Mouse (Mus musculus) embryonic facial prominence, embryonic 14.5 days (tissue): Measurements from ENCODE around the gene Kank2. TPM values are rescaled to one million over a fixed set of nuclear protein-coding genes. Genes with fewer than 3 reads are reported as not detected.

ENCODE experiments used
- ATAC-seq: fragments of 200-750 bp; cut with Nextera tagmentation; 2 replicates; pipeline ENCODE4 v1.8.0; 2017; ENCODE audit warnings: low read depth, moderate number of reproducible peaks, moderate TSS enrichment
- DNase-seq: peaks from one replicate; pipeline ENCODE4 v3.0.0-alpha.2; 2015; ENCODE audit warnings: low spot score
- H3K27ac ChIP-seq: fragments of 300-500 bp; sonication (generic); replicated peaks from 2 replicates; pipeline ENCODE4 v1.5.1; 2014; ENCODE audit warnings: low read depth, mild to moderate bottlenecking, low read length, moderate library complexity
- H3K27me3 ChIP-seq: fragments of 300-500 bp; sonication (generic); replicated peaks from 2 replicates; pipeline ENCODE4 v1.6.1; 2014; ENCODE audit warnings: low read length; ENCODE audit not compliant: control insufficient read depth, insufficient read depth
- H3K36me3 ChIP-seq: fragments of 300-500 bp; sonication (generic); 2 replicates; pipeline ENCODE4 v1.6.1; 2014; ENCODE audit warnings: low read length, mixed read lengths; ENCODE audit not compliant: control insufficient read depth, insufficient read depth
- H3K4me1 ChIP-seq: fragments of 300-500 bp; sonication (generic); 2 replicates; pipeline ENCODE4 v1.6.1; 2014; ENCODE audit warnings: antibody characterized with exemption, low read length; ENCODE audit not compliant: control insufficient read depth, insufficient read depth
- H3K4me2 ChIP-seq: fragments of 300-500 bp; sonication (generic); 2 replicates; pipeline ENCODE4 v1.6.1; 2014; ENCODE audit warnings: low read depth, mild to moderate bottlenecking, low read length, moderate library complexity, mixed read lengths
- H3K4me3 ChIP-seq: fragments of 300-500 bp; sonication (generic); 2 replicates; pipeline ENCODE4 v1.5.1; 2014; ENCODE audit warnings: low read depth, mild to moderate bottlenecking, low read length
- H3K9ac ChIP-seq: fragments of 300-500 bp; sonication (generic); 2 replicates; pipeline ENCODE4 v1.6.1; 2014; ENCODE audit warnings: low read depth, mild to moderate bottlenecking, low read length, moderate library complexity, mixed read lengths
- H3K9me3 ChIP-seq: fragments of 300-500 bp; sonication (generic); 2 replicates; pipeline ENCODE4 v1.6.1; 2016; ENCODE audit warnings: low read length; ENCODE audit not compliant: control insufficient read depth
- WGBS: fragments of 180-500 bp; shearing (Covaris S2); extraction: QIAGEN DNeasy Blood & Tissue Kit; methylation state at CpG from one replicate; pipeline ENCODE4 v1.1.7; 2014; 5-methylcytosine and 5-hydroxymethylcytosine counted together
- polyA plus RNA-seq: library from polyadenylated mRNA; unstranded; fragments of >200 nt; fragmentation: Nextera tagmentation; extraction: Ambion mirVana; gene quantifications from 2 replicates; pipeline ENCODE4 v1.2.1, GENCODE M21; 2014

Gene Kank2
- polyA plus RNA-seq, 1 experiment from 2014 or later: 12.1 TPM

DNA sequence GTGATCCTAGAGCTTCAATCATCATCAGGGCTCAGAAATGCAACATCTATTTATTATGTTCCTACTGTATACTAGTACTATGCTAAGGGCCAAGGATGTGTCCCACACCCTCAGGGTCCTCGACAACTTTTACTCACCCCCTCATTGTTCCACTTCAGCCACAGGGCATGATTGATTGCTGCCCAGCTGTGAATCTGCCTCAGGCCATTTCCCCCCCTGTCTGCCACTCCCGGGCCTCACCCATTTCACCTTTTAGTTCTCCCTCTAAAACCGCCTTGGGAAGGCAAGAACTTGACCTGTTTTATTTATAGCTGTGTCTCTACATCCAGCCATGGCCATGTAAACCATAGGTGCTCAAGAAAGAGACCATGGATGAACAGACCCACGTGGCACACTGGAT, 25.4 kb upstream of the Kank2 start:
- WGBS: 56% methylated on average over 4 of the region's 4 CpGs
- no peak for DNase-seq
- Histone ChIP-seq H3K4me1 (no peaks in the 10 kb centered on the region), H3K27me3 (no peaks in the 10 kb centered on the region), H3K9me3 (no peaks in the 10 kb centered on the region), H3K4me2 (no peak overlapping the region), H3K36me3 (peaks cover 12% of the 10 kb centered on the region; the same call in 1 of the 2 replicates), H3K9ac (no peak overlapping the region), H3K27ac (no peak overlapping the region), H3K4me3 (no peak overlapping the region)
- no peak for ATAC-seq

DNA sequence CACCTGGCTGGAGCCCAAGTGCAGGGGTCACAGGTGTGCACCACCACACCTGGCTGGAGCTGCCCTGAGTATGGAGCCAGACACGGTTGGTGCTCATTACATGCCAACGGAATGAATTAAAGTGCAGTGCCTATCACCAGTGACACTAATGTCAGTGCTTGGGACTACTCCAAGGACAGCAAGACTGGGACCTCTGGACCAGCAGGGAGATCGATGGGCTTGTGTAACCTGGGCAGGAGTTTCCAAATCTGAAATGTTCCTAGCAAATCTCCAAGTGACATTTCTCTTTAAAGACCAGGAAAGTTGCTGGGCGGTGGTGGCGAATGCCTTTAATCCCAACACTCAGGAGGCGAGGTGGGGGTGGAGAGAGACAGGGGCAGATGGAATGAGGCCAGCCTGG, 24.1 kb upstream of the Kank2 start:
- no peaks in the 10 kb centered on the region for H3K4me1 ChIP-seq
- H3K36me3 ChIP-seq: peaks cover 14% of the 10 kb centered on the region
- ATAC-seq (no peak), DNase-seq (no peak)
- H3K27ac ChIP-seq: no peak overlapping the region
- H3K4me2 ChIP-seq: no peak overlapping the region
- H3K27me3 ChIP-seq: no peaks in the 10 kb centered on the region
- H3K4me3 ChIP-seq: no peak overlapping the region
- no peak overlapping the region for H3K9ac ChIP-seq
- 82% methylated on average over 6 of the region's 6 CpGs for WGBS
- H3K9me3 ChIP-seq: no peaks in the 10 kb centered on the region

DNA sequence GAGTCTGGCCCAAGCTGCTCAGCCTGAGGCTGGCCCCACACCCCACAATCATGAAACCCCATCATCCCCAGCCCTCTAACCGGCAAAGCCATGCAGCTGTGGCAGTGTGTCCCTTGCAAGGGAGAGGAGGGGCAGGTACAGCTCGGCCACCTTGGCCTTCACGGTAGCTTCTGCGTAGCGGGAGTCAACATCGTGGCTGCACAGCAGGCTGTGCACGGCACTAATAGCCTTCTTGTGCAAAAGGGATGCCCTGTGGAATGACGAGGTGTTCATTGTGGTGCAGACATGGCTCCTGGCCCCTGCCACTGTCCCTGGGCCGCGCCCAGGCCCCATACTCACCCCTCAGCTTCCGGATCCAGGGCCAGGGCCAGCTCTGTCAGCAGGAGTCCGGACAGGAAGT, 21.6 kb upstream of the Kank2 start:
- ATAC-seq (no peak), DNase-seq (no peak)
- Histone ChIP-seq H3K36me3 (peaks cover 34% of the 10 kb centered on the region), H3K27me3 (no peaks in the 10 kb centered on the region), H3K9ac (no peak overlapping the region), H3K27ac (no peak overlapping the region), H3K4me2 (no peak overlapping the region), H3K4me1 (no peaks in the 10 kb centered on the region), H3K4me3 (no peak overlapping the region), H3K9me3 (no peaks in the 10 kb centered on the region)
- WGBS: 75% methylated on average over 12 of the region's 12 CpGs

DNA sequence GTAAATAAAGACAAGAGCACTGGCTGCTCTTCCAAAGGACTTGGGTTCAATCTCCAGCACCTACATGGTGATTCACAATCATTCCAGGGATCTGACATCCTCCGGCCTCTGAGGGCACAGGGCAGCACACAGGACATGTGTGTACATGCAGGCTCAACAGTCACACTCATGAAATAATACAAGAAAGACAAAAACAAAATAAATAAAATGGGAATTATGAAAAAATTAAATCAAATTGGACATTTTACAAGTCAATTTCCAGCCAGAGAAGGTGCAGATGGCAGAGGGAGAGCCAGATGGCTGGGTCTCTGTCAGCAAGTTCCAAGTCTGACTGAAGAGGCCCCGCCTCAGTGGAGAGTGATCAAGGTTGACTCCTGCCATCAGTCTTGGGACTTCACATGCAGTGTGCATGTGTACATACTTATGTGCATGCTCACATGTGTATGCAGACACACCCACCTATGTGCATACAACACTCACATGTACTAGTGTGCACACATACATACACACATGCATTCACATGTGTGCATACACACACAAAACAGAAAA, 20.7 kb upstream of the Kank2 start:
- no peak overlapping the region for H3K27ac ChIP-seq
- no peaks in the 10 kb centered on the region for H3K4me1 ChIP-seq
- no peaks in the 10 kb centered on the region for H3K27me3 ChIP-seq
- no peak overlapping the region for H3K9ac ChIP-seq
- ATAC-seq (no peak), DNase-seq (no peak)
- 97% methylated on average over 2 of the region's 2 CpGs for WGBS
- H3K9me3 ChIP-seq: no peaks in the 10 kb centered on the region
- peaks cover 41% of the 10 kb centered on the region for H3K36me3 ChIP-seq
- H3K4me3 ChIP-seq: no peak overlapping the region
- H3K4me2 ChIP-seq: no peak overlapping the region

DNA sequence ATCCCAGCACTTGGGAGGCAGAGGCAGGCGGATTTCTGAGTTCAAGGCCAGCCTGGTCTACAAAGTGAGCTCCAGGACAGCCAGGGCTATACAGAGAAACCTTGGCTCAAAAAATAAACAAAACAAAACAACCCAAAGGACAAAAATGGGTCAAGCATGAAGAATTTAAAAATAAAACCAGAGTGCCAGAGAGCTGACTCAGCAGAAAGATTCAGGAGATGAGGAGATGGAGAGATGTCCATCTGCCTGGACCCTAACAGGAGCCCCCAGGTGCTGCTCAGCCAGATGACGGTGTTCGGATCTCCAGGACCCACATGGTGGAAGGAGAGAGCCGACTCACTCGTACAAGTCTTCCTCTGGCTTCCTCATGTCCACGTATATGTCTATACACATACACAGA, 20.0 kb upstream of the Kank2 start:
- ATAC-seq (no peak), DNase-seq (no peak)
- Histone ChIP-seq H3K4me1 (no peaks in the 10 kb centered on the region), H3K4me3 (no peak overlapping the region), H3K27ac (no peak overlapping the region), H3K9ac (no peak overlapping the region), H3K4me2 (no peak overlapping the region), H3K9me3 (no peaks in the 10 kb centered on the region), H3K36me3 (peaks cover 48% of the 10 kb centered on the region), H3K27me3 (no peaks in the 10 kb centered on the region)
- 91% methylated on average over 6 of the region's 6 CpGs for WGBS

DNA sequence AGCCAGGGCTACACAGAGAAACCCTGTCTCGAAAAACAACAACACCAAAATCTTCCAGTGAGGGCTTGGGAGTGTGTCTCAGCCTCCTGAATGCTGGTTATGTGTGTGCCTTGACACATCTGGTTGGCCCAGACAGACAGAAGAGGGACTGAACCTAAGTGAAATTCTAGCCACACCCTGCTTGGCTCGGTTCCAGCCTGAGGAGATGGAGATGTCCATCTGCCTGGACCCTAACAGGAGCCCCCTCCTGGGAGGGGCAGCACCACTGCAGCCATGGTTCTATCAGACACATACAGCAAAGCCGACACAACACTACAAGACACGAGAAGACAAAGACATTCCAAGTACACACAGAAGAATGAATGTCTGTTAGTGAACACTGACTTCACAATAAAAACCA, 19.6 kb upstream of the Kank2 start:
- Histone ChIP-seq H3K27ac (no peak overlapping the region), H3K36me3 (peaks cover 53% of the 10 kb centered on the region), H3K9me3 (no peaks in the 10 kb centered on the region), H3K4me2 (no peak overlapping the region), H3K4me3 (no peak overlapping the region), H3K4me1 (no peaks in the 10 kb centered on the region), H3K27me3 (no peaks in the 10 kb centered on the region), H3K9ac (no peak overlapping the region)
- DNase-seq (no peak), ATAC-seq (no peak)
- 85% methylated on average over 4 of the region's 4 CpGs for WGBS

DNA sequence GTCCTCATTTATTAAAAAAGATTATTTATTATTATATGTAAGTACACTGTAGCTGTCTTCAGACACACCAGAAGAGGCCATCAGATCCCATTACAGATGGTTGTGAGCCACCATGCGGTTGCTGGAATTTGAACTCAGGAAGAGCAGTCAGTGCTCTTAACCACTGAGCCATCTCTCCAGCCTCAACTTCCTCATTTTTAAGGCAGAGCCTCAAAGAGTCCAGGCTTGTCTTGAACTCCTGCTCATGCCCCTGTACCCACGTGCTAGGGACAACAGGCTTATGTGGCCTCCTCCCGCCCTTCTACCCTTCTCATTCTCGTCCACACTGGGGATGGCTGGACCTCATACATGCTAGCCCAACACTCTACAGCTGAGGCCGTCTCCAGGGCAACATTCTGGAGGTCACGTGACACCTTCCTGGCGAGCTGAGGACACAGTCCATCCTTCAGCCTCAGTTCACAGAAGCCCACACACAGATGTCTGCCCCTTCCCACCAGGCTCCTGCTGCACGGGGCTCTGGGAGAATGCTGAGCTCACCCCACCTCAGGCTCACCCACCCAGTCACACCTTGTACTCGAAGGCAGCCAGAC, 18.3 kb upstream of the Kank2 start:
- ATAC-seq: no peak
- WGBS: 64% methylated on average over 9 of the region's 9 CpGs
- peaks cover 65% of the 10 kb centered on the region for H3K36me3 ChIP-seq

DNA sequence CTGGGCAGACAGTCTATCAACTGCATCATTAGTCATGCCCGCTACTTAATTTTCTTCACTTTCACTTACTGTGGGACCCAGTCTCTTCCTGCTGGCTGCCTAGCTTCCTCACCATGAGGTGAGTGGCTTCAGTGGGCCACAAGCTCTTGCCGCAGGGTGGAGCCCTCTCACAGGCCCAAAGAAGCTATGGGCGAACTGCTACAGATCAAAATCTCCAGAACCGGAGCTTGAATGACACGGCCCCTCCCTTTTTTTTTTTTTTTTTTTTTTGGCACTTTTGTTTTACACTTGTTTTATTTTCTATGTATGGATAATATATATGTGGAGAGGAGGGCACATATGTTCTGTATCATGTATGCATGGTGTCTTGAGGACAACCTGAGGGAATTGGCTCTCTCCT, 12.6 kb upstream of the Kank2 start:
- no peak for ATAC-seq
- peaks cover 48% of the 10 kb centered on the region for H3K36me3 ChIP-seq

More for the DNA sequence above, 18.3 kb upstream of the Kank2 start:
- no peak overlapping the region for H3K27ac ChIP-seq
- H3K9me3 ChIP-seq: no peaks in the 10 kb centered on the region
- no peak overlapping the region for H3K4me2 ChIP-seq
- H3K27me3 ChIP-seq: no peaks in the 10 kb centered on the region
- no peak overlapping the region for H3K9ac ChIP-seq
- H3K4me3 ChIP-seq: no peak overlapping the region
- no peaks in the 10 kb centered on the region for H3K4me1 ChIP-seq
- no peak for DNase-seq

DNA sequence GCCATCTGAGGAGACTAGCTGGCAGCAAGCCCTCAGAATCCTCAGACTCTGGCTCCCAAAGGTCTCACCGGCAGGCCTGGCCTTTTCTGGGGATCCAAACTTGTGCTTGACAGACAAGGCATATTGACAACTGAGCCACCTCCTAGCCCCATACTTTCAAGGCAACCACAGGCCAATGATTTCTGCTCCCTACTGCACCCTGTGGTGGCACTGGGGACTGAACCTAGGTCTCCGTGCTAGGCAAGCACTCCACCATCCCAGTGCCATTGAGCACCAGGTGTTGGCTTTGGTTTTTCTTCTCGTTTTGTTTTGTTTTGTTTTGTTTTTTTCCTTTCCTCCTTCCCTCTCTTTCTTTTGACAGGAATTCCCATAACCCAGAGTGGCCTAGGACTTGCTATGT, 10.0 kb upstream of the Kank2 start:
- Histone ChIP-seq H3K4me2 (no peak overlapping the region), H3K4me1 (no peaks in the 10 kb centered on the region), H3K9ac (no peak overlapping the region), H3K36me3 (peaks cover 25% of the 10 kb centered on the region), H3K27me3 (no peaks in the 10 kb centered on the region), H3K9me3 (no peaks in the 10 kb centered on the region), H3K27ac (no peak overlapping the region), H3K4me3 (no peak overlapping the region)
- 67% methylated on average over 3 of the region's 3 CpGs for WGBS
- DNase-seq (no peak), ATAC-seq (no peak)

More for the DNA sequence above, 12.6 kb upstream of the Kank2 start:
- 92% methylated on average over 5 of the region's 5 CpGs for WGBS
- Histone ChIP-seq H3K4me3 (no peak overlapping the region), H3K9ac (no peak overlapping the region), H3K4me1 (no peaks in the 10 kb centered on the region), H3K9me3 (no peaks in the 10 kb centered on the region), H3K27ac (no peak overlapping the region), H3K4me2 (no peak overlapping the region), H3K27me3 (no peaks in the 10 kb centered on the region)
- no peak for DNase-seq
